Mouse (Mus musculus): Measurements from ENCODE around the gene Smtnl2. TPM values are rescaled to one million over a fixed set of nuclear protein-coding genes. Genes with fewer than 3 reads are reported as not detected.

Gene Smtnl2
- polyA plus RNA-seq, 1 experiment from 2014 or later = 191 TPM

- H3K9me3 ChIP-seq (replicated peaks) = no peaks in the 10 kb centered on the region
- peak overlapping the region; percentile 96 for H3K4me2 ChIP-seq
- under 1% methylated on average over 25 of the region's 25 CpGs for WGBS
- peak overlapping the region; percentile 87 for H3K4me3 ChIP-seq
- peak overlapping the region; percentile 95 for H3K9ac ChIP-seq
- H3K27me3 ChIP-seq (replicated peaks) = no peaks in the 10 kb centered on the region
- ATAC-seq (ENCODE audit: insufficient number of reproducible peaks, low FRiP score) = 0 out of 2 replicates have a peak, but pooled peaks have one; percentile 12
- peaks cover 84% of the 10 kb centered on the region for H3K4me1 ChIP-seq (replicated peaks)
- H3K27ac ChIP-seq (ENCODE audit: poor library complexity, severe bottlenecking) = peak overlapping the region; percentile 96
- H3K36me3 ChIP-seq = no peaks in the 10 kb centered on the region
These were observed 906 bp downstream of the Smtnl2 start for GRCm38 (mm10) chr11:72410521-72411092.

GRCm38 (mm10) chr11:72409649-72410385, 1.7 kb downstream of the Smtnl2 start:
- Histone ChIP-seq H3K27ac (ENCODE audit: poor library complexity, severe bottlenecking) (peak overlapping the region; percentile 96), H3K9ac (peak overlapping the region; percentile 95), H3K36me3 (0 out of 2 replicates have a peak, but pooled peaks cover 1% of the 10 kb centered on the region), H3K4me3 (peak overlapping the region; percentile 87), H3K27me3 (replicated peaks) (no peaks in the 10 kb centered on the region), H3K4me1 (replicated peaks) (peaks cover 84% of the 10 kb centered on the region), H3K9me3 (replicated peaks) (no peaks in the 10 kb centered on the region), H3K4me2 (peak overlapping the region; percentile 96)
- ATAC-seq (ENCODE audit: insufficient number of reproducible peaks, low FRiP score) = no peak
- WGBS = 43% methylated on average over 12 of the region's 12 CpGs

GRCm38 (mm10) chr11:72408451-72409170, 2.9 kb downstream of the Smtnl2 start:
- Histone ChIP-seq H3K4me3 (peak overlapping the region; percentile 87), H3K27me3 (replicated peaks) (no peaks in the 10 kb centered on the region), H3K4me2 (peak overlapping the region; percentile 96), H3K27ac (ENCODE audit: poor library complexity, severe bottlenecking) (peak overlapping the region; percentile 96), H3K9ac (peak overlapping the region; percentile 95), H3K9me3 (replicated peaks) (no peaks in the 10 kb centered on the region), H3K36me3 (peaks cover 11% of the 10 kb centered on the region), H3K4me1 (replicated peaks) (peaks cover 84% of the 10 kb centered on the region)
- no peak for ATAC-seq (ENCODE audit: insufficient number of reproducible peaks, low FRiP score)
- 25% methylated on average over 9 of the region's 9 CpGs for WGBS

GRCm38 (mm10) chr11:72407574-72407973, 3.9 kb downstream of the Smtnl2 start:
- peak; percentile 77 for ATAC-seq (ENCODE audit: insufficient number of reproducible peaks, low FRiP score)
- Histone ChIP-seq H3K27me3 (replicated peaks) (no peaks in the 10 kb centered on the region), H3K36me3 (peaks cover 21% of the 10 kb centered on the region), H3K4me2 (peak overlapping the region; percentile 96), H3K4me1 (replicated peaks) (peaks cover 83% of the 10 kb centered on the region), H3K4me3 (peak overlapping the region; percentile 87), H3K27ac (ENCODE audit: poor library complexity, severe bottlenecking) (peak overlapping the region; percentile 96), H3K9me3 (replicated peaks) (no peaks in the 10 kb centered on the region), H3K9ac (peak overlapping the region; percentile 95)
- WGBS = 2% methylated on average over 7 of the region's 7 CpGs

GRCm38 (mm10) chr11:72407081-72407480, 4.4 kb downstream of the Smtnl2 start:
- Histone ChIP-seq H3K27me3 (replicated peaks) (no peaks in the 10 kb centered on the region), H3K9me3 (replicated peaks) (no peaks in the 10 kb centered on the region), H3K4me1 (replicated peaks) (peaks cover 83% of the 10 kb centered on the region), H3K9ac (peak overlapping the region; percentile 64), H3K36me3 (peaks cover 26% of the 10 kb centered on the region), H3K4me3 (peak overlapping the region; percentile 87), H3K27ac (ENCODE audit: poor library complexity, severe bottlenecking) (peak overlapping the region; percentile 96), H3K4me2 (peak overlapping the region; percentile 96)
- 9% methylated on average over 3 of the region's 3 CpGs for WGBS
- no peak for ATAC-seq (ENCODE audit: insufficient number of reproducible peaks, low FRiP score)

- Histone ChIP-seq H3K4me1 (replicated peaks) (peaks cover 87% of the 10 kb centered on the region), H3K4me2 (peak overlapping the region; percentile 96), H3K9ac (peak overlapping the region; percentile 64), H3K27me3 (replicated peaks) (no peaks in the 10 kb centered on the region), H3K36me3 (peaks cover 34% of the 10 kb centered on the region), H3K4me3 (peak overlapping the region; percentile 87), H3K9me3 (replicated peaks) (no peaks in the 10 kb centered on the region), H3K27ac (ENCODE audit: poor library complexity, severe bottlenecking) (peak overlapping the region; percentile 96)
- 36% methylated on average over 8 of the region's 8 CpGs for WGBS
- no peak for ATAC-seq (ENCODE audit: insufficient number of reproducible peaks, low FRiP score)
These were observed 5.3 kb downstream of the Smtnl2 start for GRCm38 (mm10) chr11:72406079-72406675.

GRCm38 (mm10) chr11:72405532-72405931, 6.0 kb downstream of the Smtnl2 start:
- no peaks in the 10 kb centered on the region for H3K27me3 ChIP-seq (replicated peaks)
- H3K4me3 ChIP-seq = peak overlapping the region; percentile 87
- H3K4me2 ChIP-seq = peak overlapping the region; percentile 96
- H3K27ac ChIP-seq (ENCODE audit: poor library complexity, severe bottlenecking) = peak overlapping the region; percentile 96
- 15% methylated on average over 4 of the region's 4 CpGs for WGBS
- ATAC-seq (ENCODE audit: insufficient number of reproducible peaks, low FRiP score) = no peak
- peak overlapping the region; percentile 64 for H3K9ac ChIP-seq
- H3K4me1 ChIP-seq (replicated peaks) = peaks cover 94% of the 10 kb centered on the region
- peaks cover 40% of the 10 kb centered on the region for H3K36me3 ChIP-seq
- H3K9me3 ChIP-seq (replicated peaks) = no peaks in the 10 kb centered on the region

GRCm38 (mm10) chr11:72402969-72403368, 8.5 kb downstream of the Smtnl2 start:
- H3K4me2 ChIP-seq = no peak overlapping the region
- no peak overlapping the region for H3K9ac ChIP-seq
- no peak for ATAC-seq (ENCODE audit: insufficient number of reproducible peaks, low FRiP score)
- no peaks in the 10 kb centered on the region for H3K9me3 ChIP-seq (replicated peaks)
- peaks cover 65% of the 10 kb centered on the region for H3K36me3 ChIP-seq
- H3K4me1 ChIP-seq (replicated peaks) = peaks cover 91% of the 10 kb centered on the region
- no peak overlapping the region for H3K4me3 ChIP-seq
- no peaks in the 10 kb centered on the region for H3K27me3 ChIP-seq (replicated peaks)
- no peak overlapping the region for H3K27ac ChIP-seq (ENCODE audit: poor library complexity, severe bottlenecking)
- WGBS = 89% methylated on average over 12 of the region's 12 CpGs

GRCm38 (mm10) chr11:72402017-72402416, 9.5 kb downstream of the Smtnl2 start:
- H3K27ac ChIP-seq (ENCODE audit: poor library complexity, severe bottlenecking) = 0 out of 2 replicates have a peak overlapping the region, but pooled peaks have one; percentile 10
- no peaks in the 10 kb centered on the region for H3K27me3 ChIP-seq (replicated peaks)
- ATAC-seq (ENCODE audit: insufficient number of reproducible peaks, low FRiP score) = no peak
- H3K9ac ChIP-seq = peak overlapping the region; percentile 32
- H3K4me3 ChIP-seq = no peak overlapping the region
- 43% methylated on average over 5 of the region's 5 CpGs for WGBS
- H3K4me2 ChIP-seq = peak overlapping the region; percentile 4; the same call in 1 of the 2 replicates
- H3K4me1 ChIP-seq (replicated peaks) = peaks cover 93% of the 10 kb centered on the region
- H3K36me3 ChIP-seq = peaks cover 70% of the 10 kb centered on the region
- no peaks in the 10 kb centered on the region for H3K9me3 ChIP-seq (replicated peaks)

- Histone ChIP-seq H3K4me3 (no peak overlapping the region), H3K9me3 (replicated peaks) (no peaks in the 10 kb centered on the region), H3K36me3 (peaks cover 71% of the 10 kb centered on the region), H3K4me1 (replicated peaks) (peaks cover 93% of the 10 kb centered on the region), H3K9ac (no peak overlapping the region), H3K27ac (ENCODE audit: poor library complexity, severe bottlenecking) (no peak overlapping the region), H3K4me2 (no peak overlapping the region), H3K27me3 (replicated peaks) (no peaks in the 10 kb centered on the region)
- 86% methylated on average over 12 of the region's 12 CpGs for WGBS
- ATAC-seq (ENCODE audit: insufficient number of reproducible peaks, low FRiP score) = no peak
These were observed 10.4 kb downstream of the Smtnl2 start for GRCm38 (mm10) chr11:72401068-72401467.
